Mouse (Mus musculus): Measurements from ENCODE around the gene Eme2.

GRCm38 (mm10) chr17:24900014-24900413, 5.1 kb upstream of the Eme2 start:
- no peak for TF ChIP-seq CTCF (IDR thresholded peaks at IDR 0.05; ENCODE audit: control insufficient read depth, insufficient read depth, low read length)
- TF ChIP-seq POLR2A (IDR thresholded peaks at IDR 0.05; ENCODE audit: borderline replicate concordance, control insufficient read depth, low read depth, low read length): no peak
